Mouse (Mus musculus) bone marrow macrophage, adult 2 months (primary cell): Measurements from ENCODE around the gene Cldn7.

Source experiments
- CTCF ChIP-seq: IDR thresholded peaks from 2 replicates; pipeline ENCODE4 v1.5.1; 2012; ENCODE audit warnings: low read depth, mild to moderate bottlenecking, low read length, moderate library complexity
- POLR2A ChIP-seq: IDR thresholded peaks from 2 replicates; pipeline ENCODE4 v1.6.1; 2012; ENCODE audit warnings: mild to moderate bottlenecking, low read depth, low read length, borderline replicate concordance

DNA sequence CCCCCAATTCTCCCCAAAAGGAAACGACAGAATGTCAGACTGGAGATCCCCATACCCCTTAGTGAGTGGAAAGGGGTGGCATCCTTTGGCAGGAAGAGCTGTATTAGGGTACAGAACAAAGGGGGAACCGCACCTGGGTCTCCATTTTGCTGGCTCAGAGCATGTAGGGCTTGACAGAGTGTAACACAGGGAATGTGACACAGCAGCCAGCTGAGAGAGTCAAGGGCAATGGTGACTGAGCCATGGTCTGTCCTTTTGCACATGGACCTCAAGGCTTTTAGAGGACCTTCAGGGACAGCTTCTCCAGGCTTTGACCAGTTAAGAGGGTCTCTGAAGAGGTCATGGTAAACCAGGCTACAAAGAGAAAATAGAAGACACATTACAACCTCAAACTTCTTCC, 10.3 kb downstream of the Cldn7 start:
- TF ChIP-seq CTCF, result no peak
- no peak for TF ChIP-seq POLR2A
